Mouse (Mus musculus): ENCODE results near the gene Paqr3.

The Paqr3 gene

DNA sequence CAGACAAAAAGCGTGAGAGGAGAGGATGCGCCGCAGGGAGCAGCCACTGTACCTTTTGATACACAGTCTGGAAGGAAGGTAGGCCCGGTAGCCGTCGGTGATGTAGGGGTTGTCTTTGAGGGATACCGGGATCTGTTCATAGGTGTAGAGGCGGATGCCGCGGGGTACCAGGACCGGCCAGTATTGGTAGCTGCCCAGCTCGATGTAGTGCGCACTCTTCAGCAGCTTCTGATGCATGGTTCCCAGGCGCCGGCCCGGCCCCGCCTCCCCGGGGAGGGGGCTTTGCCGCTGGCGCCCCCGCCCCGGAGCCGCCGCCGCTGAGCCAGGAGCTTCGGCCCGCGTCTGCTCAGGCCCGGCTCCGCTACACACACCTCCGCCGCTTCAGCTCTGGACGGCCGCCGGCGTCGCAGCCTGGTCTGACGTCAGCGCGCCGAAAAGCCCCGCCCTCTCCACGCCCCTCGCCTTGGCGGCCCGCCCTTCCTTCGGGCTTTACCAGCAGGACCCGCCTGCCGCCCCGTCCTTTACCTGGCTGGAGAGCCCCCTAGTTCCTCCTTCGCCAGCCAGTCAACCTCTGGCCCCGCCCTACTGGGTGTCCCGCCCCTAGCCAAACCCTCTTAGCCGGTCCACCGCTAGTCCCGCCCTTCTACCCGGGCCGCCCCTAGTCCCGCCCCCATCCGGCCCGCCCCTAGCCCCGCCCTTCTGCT is at the start of gene Paqr3:
Gene Paqr3 (minus strand): TSS at position 390 of the 704 bp plus-strand sequence.
- DNase-seq (ENCODE audit: low spot score in 2 of 2): peak; percentile 95 to 97

DNA sequence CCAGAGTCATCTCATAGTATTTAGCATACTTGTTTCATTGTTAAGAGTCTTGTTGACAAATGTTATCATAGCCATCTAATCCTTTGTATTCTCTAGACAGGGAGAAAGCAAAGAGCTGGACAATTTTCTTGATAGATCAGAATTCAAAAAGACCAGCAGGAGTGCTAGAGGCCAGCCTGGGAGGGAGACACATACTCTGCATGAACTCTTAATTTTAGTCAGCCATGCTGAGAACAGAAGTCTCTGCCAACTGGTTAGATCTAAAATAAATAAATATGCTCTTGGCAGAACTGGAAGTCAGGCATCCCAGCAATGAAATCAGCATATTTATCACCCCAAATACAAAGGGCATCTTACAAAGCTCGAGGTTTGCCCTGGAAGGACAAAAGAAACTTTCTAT is 43.3 kb upstream of the Paqr3 start:
- no peak for DNase-seq (ENCODE audit: low spot score in 2 of 2)

- no peak for DNase-seq (ENCODE audit: low spot score in 2 of 2)
Observed at GRCm38 (mm10) chr5:97135331-97135730, 23.9 kb upstream of the Paqr3 start.

DNA sequence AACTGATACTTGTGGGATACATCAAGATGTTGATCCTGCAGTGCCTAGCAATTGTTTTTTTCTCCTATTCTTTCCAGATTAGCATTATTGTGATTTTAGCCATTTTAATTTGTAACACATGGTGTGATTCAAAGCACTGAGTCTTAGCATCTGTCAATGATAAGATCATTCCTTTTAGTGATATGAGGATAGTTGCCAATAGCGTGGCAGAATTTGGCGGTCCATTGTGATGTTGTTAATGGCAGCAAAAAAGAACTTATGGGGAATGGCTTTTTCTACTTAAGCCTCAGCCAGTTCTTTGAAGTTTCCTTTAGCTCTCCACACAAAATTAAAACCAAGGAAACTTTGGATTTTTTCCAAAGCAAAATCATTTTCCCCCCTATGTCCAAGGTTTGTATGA is 18.2 kb upstream of the Paqr3 start:
- no peak for DNase-seq (ENCODE audit: low spot score in 2 of 2)

- DNase-seq (ENCODE audit: low spot score in 2 of 2): peak in 1 of 2 experiments; percentile 7
Observed at GRCm38 (mm10) chr5:97128242-97129226, 17.1 kb upstream of the Paqr3 start.

- no peak for DNase-seq (ENCODE audit: low spot score in 2 of 2)
Observed at GRCm38 (mm10) chr5:97127284-97127683, 15.9 kb upstream of the Paqr3 start.

- no peak for DNase-seq (ENCODE audit: low spot score in 2 of 2)
Observed at GRCm38 (mm10) chr5:97126005-97126404, 14.6 kb upstream of the Paqr3 start.

DNA sequence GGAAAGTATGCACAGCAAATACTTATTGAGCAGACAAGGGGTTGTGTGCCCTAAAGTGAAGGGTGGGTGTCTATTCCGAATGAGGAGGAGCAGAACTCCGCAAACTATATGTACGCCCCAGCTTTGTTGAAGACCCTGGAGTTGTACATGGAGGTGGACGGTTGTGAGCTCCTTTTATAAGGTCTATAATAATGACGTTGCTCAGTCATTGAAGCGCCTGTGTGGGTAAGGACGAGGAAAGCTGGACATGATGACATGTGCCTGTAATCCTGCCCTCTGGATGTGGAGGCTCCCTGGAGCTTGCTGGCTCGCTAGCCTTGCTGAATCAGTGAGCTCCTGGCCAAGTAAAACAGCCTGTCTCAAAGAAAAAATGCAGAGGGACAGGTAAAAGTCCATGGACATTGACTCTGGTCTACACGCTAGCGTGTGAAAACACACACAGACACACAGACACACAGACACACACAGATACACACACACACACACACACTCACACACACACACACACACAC is 14.1 kb upstream of the Paqr3 start:
- DNase-seq (ENCODE audit: low spot score in 2 of 2): no peak

- no peak for DNase-seq (ENCODE audit: low spot score in 2 of 2)
Observed at GRCm38 (mm10) chr5:97124977-97125376, 13.6 kb upstream of the Paqr3 start.

GRCm38 (mm10) chr5:97110697-97111096 is 699 bp downstream of the Paqr3 start:
- no peak for DNase-seq (ENCODE audit: low spot score in 2 of 2)

DNA sequence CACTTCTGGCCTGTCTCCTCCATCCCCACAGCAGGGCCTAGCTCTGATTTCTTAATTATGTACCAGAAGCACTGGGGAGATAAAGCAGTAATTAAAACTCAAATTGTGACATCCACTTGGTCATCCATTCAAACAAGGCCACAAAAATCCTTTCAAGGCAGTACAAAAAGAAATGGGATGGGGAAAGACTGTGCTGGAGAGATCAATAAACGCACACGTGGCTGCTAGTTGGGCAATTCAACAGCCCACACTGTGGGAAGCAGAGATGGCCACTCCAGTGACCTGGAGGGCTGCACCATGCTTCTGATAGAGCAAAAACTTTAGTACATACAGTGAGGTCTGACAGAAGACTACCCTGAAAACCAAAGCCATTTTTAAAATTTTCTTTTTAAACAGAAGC is 1.3 kb downstream of the Paqr3 start:
- DNase-seq (ENCODE audit: low spot score in 2 of 2): no peak

GRCm38 (mm10) chr5:97108333-97108732 is 3.1 kb downstream of the Paqr3 start:
- DNase-seq (ENCODE audit: low spot score in 2 of 2): no peak

- DNase-seq (ENCODE audit: low spot score in 2 of 2): no peak
Observed at GRCm38 (mm10) chr5:97099954-97100353, 11.4 kb downstream of the Paqr3 start.

GRCm38 (mm10) chr5:97097631-97098041 is 13.8 kb downstream of the Paqr3 start:
- no peak for DNase-seq (ENCODE audit: low spot score in 2 of 2)

DNA sequence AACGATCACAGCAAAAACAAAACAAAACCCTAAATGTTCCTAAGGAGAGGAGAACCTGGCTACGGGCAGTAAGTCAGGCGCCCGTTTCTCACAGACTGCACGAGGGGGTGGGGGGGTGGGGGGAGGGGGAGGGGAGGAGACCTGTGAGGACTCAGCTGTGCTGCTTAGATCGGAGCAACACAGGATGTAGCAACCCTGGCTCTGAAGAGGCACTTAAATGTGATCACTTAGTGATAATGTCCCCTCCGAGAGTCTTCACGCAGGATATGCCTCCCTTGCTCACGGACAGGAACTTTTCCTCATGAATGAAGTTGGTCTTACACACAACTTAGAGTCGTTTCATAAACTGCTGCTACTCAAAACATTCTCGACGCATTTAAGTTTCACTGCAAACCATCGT is 16.1 kb downstream of the Paqr3 start:
- no peak for DNase-seq (ENCODE audit: low spot score in 2 of 2)

- no peak for DNase-seq (ENCODE audit: low spot score in 2 of 2)
Observed at GRCm38 (mm10) chr5:97092970-97093369, 18.4 kb downstream of the Paqr3 start.

DNA sequence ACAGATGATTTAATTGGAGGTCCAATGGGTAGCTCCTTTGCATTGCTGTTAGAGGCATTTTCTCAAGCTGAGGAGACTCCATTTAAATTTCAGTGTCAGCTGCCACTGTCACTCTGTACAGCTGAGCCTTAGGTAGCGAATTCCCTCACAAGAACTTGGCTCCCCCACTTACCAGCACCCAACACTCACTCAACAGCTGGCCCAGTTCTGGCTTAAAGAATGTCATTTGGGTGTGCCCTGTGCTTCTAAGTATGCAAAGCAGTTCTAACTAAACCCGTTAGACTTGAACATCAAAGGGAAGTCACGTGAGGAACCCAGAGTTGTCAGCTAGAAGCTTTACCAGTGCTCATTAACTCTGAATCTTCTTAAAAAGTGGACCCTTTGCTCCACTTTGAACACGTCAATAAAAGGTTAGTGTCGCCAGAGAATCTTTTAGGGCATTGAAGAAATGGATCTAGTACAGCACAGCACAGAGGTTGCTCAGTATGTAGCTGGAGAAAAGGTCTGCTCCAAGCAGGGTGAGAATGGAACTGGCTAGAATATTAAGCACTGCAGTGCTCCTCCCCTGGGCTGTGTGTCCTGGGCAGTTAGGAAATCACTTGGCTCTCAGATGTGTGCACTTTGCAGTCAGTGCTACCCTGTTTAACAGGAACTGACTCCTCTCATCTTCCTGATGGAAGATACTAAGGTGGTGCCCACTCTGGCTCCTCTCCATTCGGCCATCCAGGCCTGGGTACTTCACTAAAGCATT is 21.2 kb downstream of the Paqr3 start:
- DNase-seq (ENCODE audit: low spot score in 2 of 2): no peak

DNA sequence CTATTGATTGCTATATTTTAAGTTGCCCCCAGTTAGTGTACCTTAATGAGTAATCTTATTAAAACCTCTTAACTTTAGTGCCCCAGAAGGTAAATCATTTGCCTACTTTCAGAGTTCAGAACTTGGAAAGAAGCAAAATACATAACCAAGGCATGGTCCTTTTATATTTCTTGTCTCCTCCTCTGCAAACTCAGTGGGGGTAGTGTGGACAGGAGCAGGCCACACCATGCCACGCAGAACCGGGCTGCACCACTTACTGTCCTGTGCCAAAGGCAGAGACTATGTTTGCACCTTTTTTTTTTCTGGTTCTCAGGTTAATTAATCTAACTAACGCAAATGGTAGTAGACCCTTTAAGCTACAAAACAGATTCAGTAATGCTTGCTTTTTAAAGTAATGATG is 22.0 kb downstream of the Paqr3 start:
- no peak for DNase-seq (ENCODE audit: low spot score in 2 of 2)

DNA sequence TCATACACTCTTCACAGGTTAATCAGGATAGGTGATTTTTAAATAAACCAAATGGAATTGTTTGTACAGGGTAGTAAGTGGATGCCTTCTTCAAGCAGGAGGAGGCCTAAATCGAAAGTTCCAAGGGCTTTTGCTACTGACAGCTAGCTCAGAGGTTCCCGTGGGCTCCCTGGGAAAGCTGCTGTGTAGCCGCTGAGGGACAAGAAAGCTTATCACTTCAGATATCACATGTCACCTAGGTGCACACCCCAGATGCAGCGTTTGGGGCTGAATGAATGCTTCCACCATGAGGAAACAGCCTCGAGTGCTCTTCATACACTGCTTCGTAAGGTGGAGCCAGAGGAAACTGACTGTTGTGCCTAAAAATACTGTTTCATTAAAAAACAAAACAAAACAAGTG is 23.2 kb downstream of the Paqr3 start:
- no peak for DNase-seq (ENCODE audit: low spot score in 2 of 2)

DNA sequence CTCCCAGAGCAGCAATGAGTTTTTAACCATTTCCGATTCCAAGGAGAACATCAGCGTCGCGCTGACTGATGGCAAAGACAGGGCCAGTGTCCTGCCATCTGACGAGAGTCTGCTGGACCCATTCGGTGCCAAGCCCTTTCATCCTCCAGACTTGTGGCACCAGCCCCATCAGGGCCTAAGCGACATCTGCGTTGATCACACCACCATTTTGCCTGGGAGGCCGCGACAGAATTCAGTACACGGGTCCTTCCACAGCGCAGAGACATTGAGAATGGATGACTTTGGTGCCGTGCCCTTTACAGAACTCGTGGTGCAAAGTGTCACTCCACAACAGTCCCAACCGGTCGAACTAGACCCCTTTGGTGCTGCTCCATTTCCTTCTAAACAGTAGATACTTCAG is 23.6 kb downstream of the Paqr3 start:
- no peak for DNase-seq (ENCODE audit: low spot score in 2 of 2)

- DNase-seq (ENCODE audit: low spot score in 2 of 2): peak; percentile 60 to 67
Observed at GRCm38 (mm10) chr5:97087030-97087630, 24.3 kb downstream of the Paqr3 start.
